Mouse (Mus musculus) MEL (cell line): Measurements from ENCODE around the gene Gm29094. TPM values are rescaled to one million over a fixed set of nuclear protein-coding genes. Genes with fewer than 3 reads are reported as not detected.
"Not testable (repeated sequence)": the region's sequence is repeated elsewhere in the genome, so short reads cannot be mapped to it uniquely, and the experiment has no call there.

Source experiments
- DNase-seq: peaks from one replicate; pipeline ENCODE4 v3.0.0; 2011; ENCODE audit warnings: low read depth, low spot score
- H3K27ac ChIP-seq: 2 replicates; pipeline ENCODE4 v1.5.1; 2012; ENCODE audit warnings: low read depth, mild to moderate bottlenecking, control low read depth, low read length, moderate library complexity; ENCODE audit not compliant: control insufficient read depth
- H3K27me3 ChIP-seq, 2 experiments: fragments of 150-350 bp in 1 of 2; sonication (generic) in 1 of 2; 2 replicates each; pipeline ENCODE4 v1.6.1; 2012; ENCODE audit warnings: low read length in 2 of 2, mild to moderate bottlenecking in 2 of 2, improper control_type of control experiment in 1 of 2, moderate library complexity in 1 of 2; ENCODE audit not compliant: insufficient read depth in 2 of 2, control insufficient read depth in 1 of 2
- H3K36me3 ChIP-seq, 2 experiments: 2 replicates each; pipeline ENCODE4 v1.6.1; 2012 to 2014; ENCODE audit warnings: low read length in 2 of 2, improper control_type of control experiment in 1 of 2, inconsistent platforms in 1 of 2, mild to moderate bottlenecking in 1 of 2; ENCODE audit not compliant: insufficient read depth in 2 of 2, control insufficient read depth in 1 of 2
- H3K4me1 ChIP-seq, 2 experiments: fragments of 150-350 bp in 1 of 2; sonication (generic) in 1 of 2; 2 replicates each; pipeline ENCODE4 v1.6.1; 2012; ENCODE audit warnings: low read length in 2 of 2, improper control_type of control experiment in 1 of 2, mild to moderate bottlenecking in 1 of 2; ENCODE audit not compliant: insufficient read depth in 2 of 2, control insufficient read depth in 1 of 2
- H3K4me3 ChIP-seq, 2 experiments: fragments of 150-350 bp in 1 of 2; sonication (generic) in 1 of 2; 2 replicates each; pipeline ENCODE4 v1.5.1; 2012; ENCODE audit warnings: low read depth in 2 of 2, low read length in 2 of 2, mild to moderate bottlenecking in 2 of 2, moderate library complexity in 2 of 2, control low read depth in 1 of 2, improper control_type of control experiment in 1 of 2; ENCODE audit not compliant: control insufficient read depth in 1 of 2, insufficient read depth in 1 of 2
- H3K79me2 ChIP-seq: 2 replicates; pipeline ENCODE4 v1.6.1; 2012; ENCODE audit warnings: mild to moderate bottlenecking, low read length, moderate library complexity; ENCODE audit not compliant: control insufficient read depth, poor library complexity, insufficient read depth
- H3K9ac ChIP-seq: 2 replicates; pipeline ENCODE4 v1.6.1; 2012; ENCODE audit warnings: low read depth, mild to moderate bottlenecking, control low read depth, low read length, moderate library complexity; ENCODE audit not compliant: control insufficient read depth, poor library complexity, severe bottlenecking
- H3K9me3 ChIP-seq: fragments of 150-350 bp; sonication (generic); replicated peaks from 2 replicates; pipeline ENCODE4 v1.6.1; 2012; ENCODE audit warnings: mild to moderate bottlenecking, low read length, improper control_type of control experiment, moderate library complexity; ENCODE audit not compliant: insufficient read depth
- CTCF ChIP-seq, 3 experiments: IDR thresholded peaks in 2 of 3; conservative IDR thresholded peaks in 1 of 3; 2 replicates each; pipeline ENCODE4 v1.5.1; 2011 to 2012; ENCODE audit warnings: low read length in 3 of 3, low read depth in 2 of 3, mild to moderate bottlenecking in 2 of 3, improper control_type of control experiment in 1 of 3, inconsistent platforms in 1 of 3, mixed read lengths in 1 of 3, moderate library complexity in 1 of 3; ENCODE audit not compliant: control insufficient read depth in 1 of 3, insufficient read depth in 1 of 3, poor library complexity in 1 of 3, severe bottlenecking in 1 of 3
- RAD21 ChIP-seq: IDR thresholded peaks from 2 replicates; pipeline ENCODE4 v1.6.1; 2011; ENCODE audit warnings: mild to moderate bottlenecking, low read depth, low read length, improper control_type of control experiment
- SMC3 ChIP-seq: IDR thresholded peaks from 2 replicates; pipeline ENCODE4 v1.6.1; 2011; ENCODE audit warnings: low read depth, low read length, improper control_type of control experiment
- ZC3H11A ChIP-seq: IDR thresholded peaks from 2 replicates; pipeline ENCODE4 v1.6.1; 2012; ENCODE audit warnings: low read depth, mild to moderate bottlenecking, inconsistent platforms, low read length, improper control_type of control experiment
- polyA plus RNA-seq, 2 experiments: library from polyadenylated mRNA; stranded (reverse) in 1 of 2; unstranded in 1 of 2; fragments of >175 nt in 1 of 2; fragments of >200 nt in 1 of 2; gene quantifications; 2 replicates each; pipeline versions ENCODE4 v1.2.1 to v1.2.4; 2012; ENCODE audit warnings: low replicate concordance in 2 of 2, low read depth in 1 of 2; ENCODE audit not compliant: insufficient read length in 2 of 2, insufficient read depth in 1 of 2, missing spikeins in 1 of 2
- total RNA-seq: library from RNA; depleted of rRNA; stranded (reverse); fragments of 300-350 nt; gene quantifications from 2 replicates; pipeline ENCODE4 v1.2.3, GENCODE M21; 2012; rRNA removed

Gene Gm29094
- total RNA-seq (not detected in 2 replicates), polyA plus RNA-seq (not detected)

- not testable (repeated sequence) for H3K4me1 ChIP-seq, H3K9ac ChIP-seq, H3K27ac ChIP-seq, DNase-seq, H3K9me3 ChIP-seq, H3K27me3 ChIP-seq, H3K36me3 ChIP-seq, H3K79me2 ChIP-seq, H3K4me3 ChIP-seq
Observed at GRCm38 (mm10) chr9:89198969-89199416, at the start of gene Gm29094, which contains the start of gene Bcl2a1b. Gene Gm29094, plus strand, starts transcription at chr9:89199379. Gene Bcl2a1b, plus strand, starts transcription at chr9:89199209.

GRCm38 (mm10) chr9:89172539-89172938 lies 26.6 kb upstream of the Gm29094 start:
- not testable (repeated sequence) for H3K9ac ChIP-seq, H3K9me3 ChIP-seq, H3K4me1 ChIP-seq, H3K27me3 ChIP-seq, H3K36me3 ChIP-seq, H3K79me2 ChIP-seq, DNase-seq, H3K4me3 ChIP-seq, H3K27ac ChIP-seq

- H3K27me3 ChIP-seq, H3K9me3 ChIP-seq, H3K79me2 ChIP-seq, H3K4me1 ChIP-seq, H3K9ac ChIP-seq, H3K4me3 ChIP-seq, H3K36me3 ChIP-seq, H3K27ac ChIP-seq: not testable (repeated sequence)
- TF ChIP-seq CTCF (IDR thresholded peaks at IDR 0.05 in 2 of 3, conservative IDR thresholded peaks at IDR 0.05 in 1 of 3; ENCODE audit: control insufficient read depth in 1 of 3, insufficient read depth in 1 of 3, low read depth in 2 of 3, low read length in 3 of 3, poor library complexity in 1 of 3, severe bottlenecking in 1 of 3) (peak in 2 of 3 experiments; percentile 30 to 37; a peak in 4 of 6 replicates), SMC3 (peak; percentile 35; the same call in 1 of the 2 replicates), RAD21 (peak; percentile 27), ZC3H11A (0 out of 2 replicates have a peak, but pooled peaks have one; percentile 9)
- peak; percentile 17 for DNase-seq
Observed at GRCm38 (mm10) chr9:89178833-89179232, 20.3 kb upstream of the Gm29094 start.

- H3K36me3 ChIP-seq, H3K9ac ChIP-seq, H3K27me3 ChIP-seq, H3K4me3 ChIP-seq, H3K27ac ChIP-seq, H3K9me3 ChIP-seq, H3K79me2 ChIP-seq, H3K4me1 ChIP-seq, DNase-seq: not testable (repeated sequence)
Observed at GRCm38 (mm10) chr9:89179469-89179868, 19.7 kb upstream of the Gm29094 start.

GRCm38 (mm10) chr9:89187006-89187405 lies 12.2 kb upstream of the Gm29094 start:
- H3K9me3 ChIP-seq, DNase-seq, H3K4me1 ChIP-seq, H3K9ac ChIP-seq, H3K36me3 ChIP-seq, H3K79me2 ChIP-seq, H3K27me3 ChIP-seq, H3K4me3 ChIP-seq, H3K27ac ChIP-seq: not testable (repeated sequence)

- H3K27ac ChIP-seq, H3K36me3 ChIP-seq, H3K27me3 ChIP-seq, H3K4me1 ChIP-seq, DNase-seq, H3K4me3 ChIP-seq, H3K79me2 ChIP-seq, H3K9me3 ChIP-seq, H3K9ac ChIP-seq: not testable (repeated sequence)
Observed at GRCm38 (mm10) chr9:89195483-89195882, 3.7 kb upstream of the Gm29094 start.

GRCm38 (mm10) chr9:89197509-89197908 lies 1.7 kb upstream of the Gm29094 start:
- H3K27me3 ChIP-seq, H3K27ac ChIP-seq, DNase-seq, H3K36me3 ChIP-seq, H3K4me1 ChIP-seq, H3K9ac ChIP-seq, H3K79me2 ChIP-seq, H3K4me3 ChIP-seq, H3K9me3 ChIP-seq: not testable (repeated sequence)
